Mouse (Mus musculus) heart, postnatal 25 days (tissue): ENCODE measurements around the gene Ints3. TPM values are rescaled to one million over a fixed set of nuclear protein-coding genes. Genes with fewer than 3 reads are reported as not detected.
A peak's percentile ranks its signal among the peaks of the same experiment; 100 is the strongest.

Experiments used
- DNase-seq: peaks from one replicate; pipeline ENCODE4 v3.0.0; 2022; ENCODE audit warnings: low spot score
- intact Hi-C: fragments of 180-260 bp; cut with DNase I; formaldehyde crosslinking; loops from one replicate; pipeline ENCODE4 v1.15.1; 2025
- total RNA-seq, 2 experiments: library from RNA; stranded (reverse); gene quantifications; 2 replicates each; pipeline ENCODE4 v1.2.3; 2021

Gene Ints3
- total RNA-seq, 2 experiments from 2014 or later: 25.2 to 26.9 TPM

DNA sequence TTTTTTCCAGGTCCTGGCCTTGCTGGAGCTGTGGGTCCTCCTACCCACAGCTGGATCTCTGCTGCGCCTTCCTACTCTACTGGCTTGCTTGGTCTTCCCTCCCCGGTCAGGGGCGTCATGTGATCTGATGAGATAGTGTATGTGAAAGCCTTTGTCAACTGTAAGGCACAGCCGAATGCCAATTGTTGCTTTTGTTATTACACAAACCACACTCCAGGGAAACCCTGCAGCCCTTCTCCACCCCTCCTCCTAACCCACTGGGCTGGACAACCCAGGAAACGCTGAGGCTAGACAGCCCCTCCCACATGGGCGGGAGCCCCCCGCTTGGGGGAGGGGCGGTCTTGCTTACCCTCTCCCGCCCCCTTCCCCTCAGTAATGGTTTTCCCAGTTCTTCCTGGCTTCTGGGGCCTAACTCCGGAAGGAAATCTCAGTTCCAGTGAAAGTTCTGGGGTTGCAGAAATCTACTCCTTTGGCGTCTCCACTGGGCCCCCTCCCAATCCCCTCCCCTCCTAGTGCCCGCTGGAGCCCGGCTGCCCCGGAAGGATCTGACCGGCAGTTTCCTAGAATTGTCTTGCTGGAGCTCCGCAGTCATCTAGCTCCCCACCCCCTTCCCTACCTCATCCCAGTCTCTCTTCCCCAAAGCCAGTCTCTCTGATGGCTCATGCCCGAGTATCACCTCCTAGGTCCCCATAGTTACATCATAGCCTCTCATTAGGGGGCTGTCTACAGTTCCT lies 13.1 kb upstream of the Ints3 start:
- peak; percentile 94 for DNase-seq
- intact Hi-C loops: no loop called here

DNA sequence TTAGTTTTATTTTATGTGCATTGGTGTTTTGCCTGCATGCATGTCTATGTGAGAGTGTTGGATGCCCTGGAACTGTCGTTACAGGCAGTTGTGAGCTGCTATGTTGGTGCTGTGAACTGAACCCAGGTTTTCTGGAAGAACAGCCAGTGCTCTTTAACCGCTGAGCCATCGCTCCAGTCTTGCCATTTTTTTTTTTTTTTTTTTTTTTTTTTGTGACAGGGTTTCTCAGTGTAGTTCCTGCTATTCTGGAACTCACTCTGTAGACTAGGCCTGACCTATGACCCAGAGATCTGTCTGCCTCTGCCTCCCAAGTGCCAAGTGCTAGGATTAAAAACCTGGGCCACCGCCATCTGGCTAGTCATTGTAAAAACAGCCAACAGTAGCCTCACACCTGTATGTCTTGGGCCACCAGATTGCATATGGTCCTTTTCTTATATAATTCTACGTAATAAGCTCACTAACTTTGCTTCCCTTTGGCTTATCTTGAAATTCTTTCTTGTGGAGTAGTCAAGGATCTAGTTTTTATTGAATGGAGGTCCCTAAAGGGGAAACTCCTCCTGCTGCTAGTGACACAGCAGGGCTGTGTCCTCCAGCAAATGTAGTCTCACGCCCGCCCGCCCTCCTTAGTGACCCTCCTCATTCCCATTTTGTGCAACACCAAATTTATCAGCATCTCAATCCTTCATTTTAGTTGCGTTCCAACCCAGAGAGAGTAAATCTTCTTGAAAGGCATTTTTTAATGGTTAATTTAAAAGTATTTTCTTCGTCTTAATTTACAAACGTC lies 12.2 kb upstream of the Ints3 start:
- intact Hi-C loops: no loop called here
- no peak for DNase-seq

DNA sequence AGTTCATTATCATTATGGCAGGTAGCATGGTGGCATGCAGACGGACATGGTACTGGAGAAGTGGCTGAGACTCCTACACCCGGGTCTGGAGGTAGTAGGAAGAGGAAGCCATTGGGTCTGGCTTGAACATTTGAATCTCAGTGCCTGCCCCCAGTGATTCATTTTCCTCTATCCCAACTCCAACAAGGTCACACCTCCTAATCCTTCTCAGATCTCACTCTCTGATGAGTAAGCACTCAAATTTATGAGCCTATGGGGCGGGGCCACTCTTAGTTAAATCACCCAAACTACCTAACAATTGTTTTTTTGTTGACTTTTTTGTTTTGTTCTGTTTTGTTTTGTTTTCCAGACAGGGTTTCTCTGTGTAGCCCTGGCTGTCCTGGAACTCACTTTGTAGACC lies 10.6 kb upstream of the Ints3 start:
- DNase-seq: no peak
- intact Hi-C loops: no loop called here

DNA sequence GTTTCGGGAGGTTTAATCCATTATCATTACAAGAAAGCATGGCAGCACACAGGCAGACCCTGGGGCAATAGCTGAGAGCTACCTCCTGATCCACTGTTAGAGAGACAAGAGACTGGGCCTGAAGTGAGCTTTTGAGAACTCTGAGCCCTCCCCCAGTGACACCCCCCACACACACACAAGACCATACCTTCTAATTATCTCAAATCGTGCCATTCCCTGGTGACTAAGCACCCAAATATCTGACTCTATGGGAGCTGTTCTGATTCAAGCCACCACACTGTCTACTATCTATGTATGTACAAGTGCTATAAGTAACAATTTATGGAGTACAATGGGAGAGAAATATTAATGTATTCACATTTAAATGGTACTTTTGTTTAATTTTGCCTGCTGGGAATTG lies 7.3 kb upstream of the Ints3 start:
- intact Hi-C loops: no loop called here
- DNase-seq: no peak

DNA sequence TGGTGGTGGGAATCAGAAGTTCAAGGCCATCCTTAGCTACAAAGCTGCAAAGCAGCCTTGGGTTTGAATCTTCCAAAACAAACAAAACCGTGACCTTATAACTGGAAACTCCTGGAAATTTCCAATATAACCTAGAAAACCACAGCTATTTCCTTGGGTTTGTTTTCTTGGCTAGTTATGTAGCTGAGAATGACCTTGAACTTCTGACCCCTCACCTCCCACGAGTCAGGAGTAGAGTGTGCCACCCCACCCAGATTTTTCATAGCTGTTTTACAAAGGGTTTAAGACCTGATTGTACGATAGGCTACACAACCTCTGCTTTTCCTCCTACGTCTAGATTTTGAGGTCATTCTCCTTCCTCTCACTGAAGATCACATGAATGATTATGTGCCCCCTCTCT lies 3.7 kb upstream of the Ints3 start:
- no peak for DNase-seq
- intact Hi-C loops: no loop called here

DNA sequence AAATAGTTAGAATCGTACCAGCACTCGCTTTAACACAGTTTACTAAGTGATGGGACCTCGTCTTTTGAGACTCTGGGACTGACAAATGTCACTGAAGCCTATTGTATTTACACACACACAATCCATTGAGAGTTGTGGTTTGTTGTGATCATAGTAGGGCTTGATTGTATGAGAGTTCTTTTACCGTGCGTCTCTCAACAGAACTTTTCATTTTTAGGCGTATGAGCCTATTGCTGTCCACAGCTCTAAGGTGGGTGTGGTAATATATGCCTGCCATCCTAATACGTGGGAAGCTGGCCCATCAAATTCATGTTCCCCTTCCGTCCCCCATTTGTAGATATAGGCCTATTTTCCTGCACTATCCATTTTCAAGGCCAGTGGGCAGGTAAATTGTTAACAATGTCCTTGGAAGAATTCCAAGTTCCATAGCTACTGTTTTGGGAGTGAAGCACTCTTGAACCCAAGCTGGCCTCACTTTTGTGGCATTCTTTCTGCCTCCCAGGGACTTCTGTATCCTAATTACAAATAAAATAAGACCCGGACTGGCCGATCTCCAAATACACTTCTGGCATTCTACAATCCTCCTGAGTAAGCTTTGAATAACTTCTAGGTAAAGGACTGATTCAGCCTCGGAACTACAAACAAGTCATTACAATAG lies 780 bp upstream of the Ints3 start:
- DNase-seq: no peak
- intact Hi-C loops: loop anchor here (5.0 kb wide), 1 partner anchor 33 kb away; the partner anchor contains the start of gene Npr1

DNA sequence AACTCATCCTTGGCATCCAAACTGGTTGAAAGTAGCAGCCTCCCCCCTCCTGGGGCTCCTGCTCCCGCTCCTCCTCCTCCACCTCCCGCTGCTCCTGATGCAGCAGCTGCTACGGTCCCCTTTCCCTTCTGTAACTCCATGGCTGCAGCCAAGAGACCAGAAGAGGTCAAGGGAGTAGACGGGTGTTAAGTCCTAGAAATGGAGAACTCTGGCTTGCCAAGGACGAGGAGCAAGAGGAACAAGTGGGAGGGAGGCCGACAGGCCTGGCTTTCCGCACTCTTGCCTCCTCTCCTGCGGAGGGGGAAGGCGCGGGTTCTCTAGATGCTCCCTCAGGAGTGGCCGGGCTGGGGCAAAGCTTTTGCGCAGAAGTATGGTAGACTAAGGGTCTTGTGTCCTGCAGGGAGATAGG lies 607 bp downstream of the Ints3 start:
- intact Hi-C loops: loop anchor here (5.0 kb wide), 1 partner anchor 34 kb away; the partner anchor contains the start of gene Npr1
- peak; percentile 16 for DNase-seq

DNA sequence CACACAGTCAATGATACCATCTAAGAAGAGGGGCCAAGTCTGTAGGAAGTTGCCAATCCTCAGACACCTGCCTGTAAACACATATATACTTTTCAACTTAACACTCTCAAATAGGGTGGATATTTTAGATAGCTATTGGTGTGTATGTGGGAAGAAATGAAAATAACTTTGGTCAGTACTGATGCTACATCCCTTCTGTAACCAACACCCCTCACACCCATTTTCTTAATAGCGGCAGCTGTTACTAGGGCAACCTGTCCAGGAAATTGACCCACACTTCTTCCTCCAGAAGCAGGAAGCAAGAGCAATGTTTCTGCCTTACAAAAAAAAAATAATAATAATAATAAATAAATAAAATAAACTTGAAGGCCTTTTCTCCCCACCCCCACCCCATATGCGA lies 1.1 kb downstream of the Ints3 start:
- intact Hi-C loops: loop anchor here (5.0 kb wide), 1 partner anchor 35 kb away; the partner anchor contains the start of gene Npr1
- no peak for DNase-seq

DNA sequence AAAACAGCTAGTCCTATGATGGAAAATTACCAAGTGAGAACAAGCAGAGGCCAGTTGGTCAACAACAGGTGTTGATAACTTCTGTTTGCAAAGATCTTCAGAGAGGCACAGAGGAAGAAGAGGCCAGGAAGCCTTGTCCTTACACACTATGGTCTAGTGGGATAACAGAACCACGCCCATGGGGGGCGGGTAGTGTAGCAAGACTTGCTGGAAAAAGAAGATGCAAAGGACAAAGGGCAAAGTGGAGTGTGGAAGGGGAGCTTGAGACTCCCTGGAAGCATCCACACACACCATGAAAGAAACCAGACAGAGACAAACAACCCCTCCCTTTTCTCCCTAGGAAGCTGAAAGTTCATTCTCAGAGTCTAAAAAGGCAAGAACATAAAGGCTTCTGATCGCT lies 3.8 kb downstream of the Ints3 start:
- intact Hi-C loops: no loop called here
- DNase-seq: no peak

DNA sequence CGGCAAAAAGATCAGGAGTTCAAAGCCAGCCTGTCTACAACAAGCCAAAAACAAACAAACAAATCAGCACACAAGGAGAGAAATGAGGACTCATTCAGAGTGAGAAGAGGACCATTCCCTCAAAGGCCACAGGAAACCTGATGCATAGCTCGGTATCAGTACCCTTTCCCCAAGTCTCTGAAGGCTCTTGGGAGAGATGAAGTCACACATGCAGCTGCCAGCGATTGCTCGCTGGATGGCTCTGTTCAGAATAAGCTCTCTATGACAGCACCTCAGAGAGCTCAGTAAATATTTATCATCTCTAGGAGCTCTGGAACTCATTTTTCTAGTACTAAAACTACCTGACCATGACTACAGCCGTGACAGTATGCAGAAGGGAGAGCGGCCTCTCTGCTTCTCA lies 5.2 kb downstream of the Ints3 start:
- intact Hi-C loops: no loop called here
- DNase-seq: no peak

DNA sequence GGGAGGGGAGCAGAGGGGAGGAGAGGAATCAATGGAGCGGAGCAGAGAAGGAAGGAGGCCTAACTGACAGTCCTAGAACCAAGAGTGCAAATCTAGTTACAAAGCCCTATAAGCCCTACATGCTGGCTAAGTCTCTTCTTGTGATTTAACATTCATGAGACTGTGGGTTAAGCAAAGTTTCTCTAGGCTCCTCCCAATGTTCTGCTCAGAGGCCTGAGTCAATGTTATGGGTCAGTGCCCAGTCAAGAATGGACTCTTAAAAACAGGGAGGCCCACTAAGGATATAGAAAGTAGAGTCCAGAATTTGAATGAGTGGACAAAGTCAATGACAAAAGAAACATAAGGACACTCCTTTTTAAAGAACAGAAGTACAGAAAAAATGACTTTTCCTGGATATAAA lies 5.8 kb downstream of the Ints3 start:
- no peak for DNase-seq
- intact Hi-C loops: no loop called here

DNA sequence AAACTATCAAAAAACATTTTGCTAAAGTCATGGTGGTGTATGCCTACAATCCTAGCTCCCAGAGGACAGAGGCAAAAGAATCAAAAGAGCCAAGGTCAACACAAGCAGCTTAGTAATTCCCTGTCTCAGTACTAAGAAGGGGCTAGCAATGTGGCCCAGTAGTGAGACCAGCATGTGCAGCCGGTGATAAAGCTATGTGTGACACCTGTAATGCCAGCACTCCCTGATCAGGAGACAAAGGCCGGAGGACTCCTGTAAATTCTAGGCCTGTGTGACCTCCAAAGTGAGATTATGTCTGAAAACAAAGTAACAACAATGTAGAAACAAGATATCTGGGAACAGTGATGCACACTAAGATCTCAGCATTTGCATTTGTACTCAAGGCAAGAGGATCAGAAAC lies 7.9 kb downstream of the Ints3 start:
- intact Hi-C loops: no loop called here
- no peak for DNase-seq

DNA sequence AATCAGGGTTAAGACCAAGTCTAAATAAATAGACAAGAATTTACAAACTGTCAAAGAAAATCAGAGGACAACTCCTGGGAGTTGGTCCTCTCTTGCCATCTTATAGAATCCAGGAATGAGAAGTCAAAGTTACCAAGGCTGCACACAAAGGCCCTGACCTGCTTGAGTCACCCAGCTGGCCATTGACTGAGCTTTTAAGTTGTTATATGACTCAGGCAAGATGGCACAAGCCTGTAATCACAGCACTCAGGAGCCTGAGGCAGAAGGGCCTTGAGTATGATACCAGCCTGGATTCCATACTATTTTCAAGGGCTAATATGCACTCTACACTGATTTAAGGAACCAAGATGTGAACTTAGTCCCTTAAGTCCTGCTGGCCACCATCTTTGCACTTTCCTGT lies 9.9 kb downstream of the Ints3 start:
- intact Hi-C loops: no loop called here

DNA sequence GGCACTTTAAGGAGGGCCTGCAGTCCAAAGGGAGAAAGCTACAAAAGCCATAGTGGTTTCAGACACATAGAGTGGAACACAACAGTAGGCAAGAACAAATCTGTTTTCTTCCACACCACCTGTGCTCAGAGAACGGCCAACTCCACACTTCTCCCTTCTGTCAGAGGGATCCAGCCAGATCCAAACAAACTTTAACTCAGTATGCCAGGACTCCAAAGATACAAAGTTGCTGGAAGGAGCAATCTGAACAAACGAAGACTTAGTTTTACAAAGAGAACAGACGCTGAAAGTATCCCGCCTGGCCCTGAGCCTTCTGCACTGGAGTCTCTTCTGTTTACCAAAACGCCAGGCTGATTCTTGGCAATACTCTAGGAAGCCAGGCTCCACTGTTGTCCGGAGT lies 12.7 kb downstream of the Ints3 start:
- intact Hi-C loops: no loop called here
- DNase-seq: no peak

More for the DNA sequence above, 9.9 kb downstream of the Ints3 start:
- DNase-seq: no peak

DNA sequence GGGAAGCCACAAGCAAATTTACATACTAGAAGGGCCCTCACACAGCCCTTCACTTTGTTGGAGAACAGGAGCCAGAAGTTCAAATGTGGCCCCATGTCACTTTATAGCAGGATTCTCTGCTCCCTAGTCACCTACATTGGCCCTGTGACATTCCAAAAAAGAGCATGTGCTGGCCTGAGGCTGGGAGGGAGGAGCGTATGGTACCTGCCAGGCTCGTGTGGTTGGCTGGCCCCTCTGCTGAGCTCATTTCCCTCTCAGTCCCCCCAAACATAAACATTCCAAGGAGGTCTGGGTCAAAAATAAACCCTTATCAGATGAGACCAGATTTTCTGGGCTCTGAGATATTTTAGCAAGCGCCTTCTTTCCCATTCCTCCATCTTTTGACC lies 20.4 kb downstream of the Ints3 start:
- no peak for DNase-seq
- intact Hi-C loops: loop anchor here (10.0 kb wide), 1 partner anchor 202 kb away; the partner anchor contains the start of gene S100a6

DNA sequence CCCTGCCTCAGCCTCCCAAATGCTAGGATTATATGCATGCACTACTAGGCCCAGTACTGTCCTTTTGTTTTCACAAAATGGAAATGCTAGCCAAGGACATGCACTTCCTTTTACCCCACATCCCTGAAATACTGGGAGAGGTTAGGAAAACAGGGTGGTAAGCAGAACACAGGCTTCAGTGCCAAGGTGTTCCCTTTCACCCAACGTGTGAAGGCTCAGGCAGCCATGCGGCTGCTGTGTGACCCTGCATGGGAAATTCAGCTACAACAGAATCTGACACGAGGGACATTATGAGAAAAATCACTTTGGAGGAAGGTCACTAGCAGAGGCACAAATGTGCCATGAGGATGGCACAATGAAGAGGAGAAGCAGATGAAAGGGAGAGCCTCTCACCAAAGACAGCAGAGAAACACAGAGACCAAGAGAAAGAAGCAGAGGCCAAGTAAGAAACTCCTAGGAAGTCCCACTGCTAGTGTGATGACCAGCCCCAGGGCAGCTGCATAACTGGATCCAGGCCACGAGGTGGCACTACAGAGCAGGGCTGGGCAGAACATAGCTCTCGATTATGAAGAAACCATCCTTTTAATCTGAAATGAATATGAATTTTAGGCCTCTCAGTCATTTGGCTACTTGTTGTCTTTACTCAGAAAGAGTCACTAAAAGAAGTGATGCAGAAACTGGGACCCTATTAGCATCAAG lies 21.0 kb downstream of the Ints3 start:
- DNase-seq: peak; percentile 46
- intact Hi-C loops: loop anchor here (1.0 to 10.0 kb wide), 2 partner anchors 54 to 202 kb away; partner anchors contain the start of gene S100a6

DNA sequence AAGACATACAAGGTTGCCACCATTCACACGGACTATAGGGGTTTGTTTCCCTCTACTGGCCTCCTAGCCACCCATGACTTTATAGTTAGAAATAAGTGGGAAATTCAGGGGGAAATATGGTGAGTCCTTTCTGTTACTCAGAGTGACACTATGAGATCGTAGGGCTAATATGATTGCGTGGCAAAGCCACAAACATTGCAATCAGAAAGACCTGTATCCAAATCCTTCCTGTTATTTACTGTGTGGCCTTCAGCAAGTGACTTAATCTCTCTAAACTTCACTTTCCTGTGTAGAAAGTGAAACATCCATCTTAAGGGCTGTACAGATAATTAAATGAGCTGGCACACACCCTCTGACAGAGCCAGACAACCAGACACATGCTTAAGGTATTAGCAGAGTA lies 24.7 kb downstream of the Ints3 start:
- intact Hi-C loops: no loop called here
- DNase-seq: no peak

DNA sequence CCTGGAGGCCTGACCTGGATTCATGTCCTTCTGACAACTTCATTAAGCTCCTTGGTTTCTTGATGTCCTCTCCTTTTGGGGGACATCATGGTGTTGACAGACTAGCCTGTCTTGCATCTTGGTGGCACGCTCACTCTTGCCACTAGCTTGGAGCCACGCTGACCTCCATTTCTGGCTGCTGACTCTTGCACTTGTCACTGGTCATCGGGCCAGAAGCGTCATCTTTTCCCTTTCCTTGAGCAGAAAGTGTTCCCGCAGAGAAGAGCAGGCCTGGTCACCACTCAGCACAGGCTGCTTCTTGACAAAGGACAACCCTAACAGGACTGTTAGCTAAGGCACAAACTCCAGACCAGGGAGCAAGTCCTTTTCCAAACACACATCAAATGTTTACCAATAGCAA lies 27.0 kb downstream of the Ints3 start:
- intact Hi-C loops: no loop called here
- no peak for DNase-seq

DNA sequence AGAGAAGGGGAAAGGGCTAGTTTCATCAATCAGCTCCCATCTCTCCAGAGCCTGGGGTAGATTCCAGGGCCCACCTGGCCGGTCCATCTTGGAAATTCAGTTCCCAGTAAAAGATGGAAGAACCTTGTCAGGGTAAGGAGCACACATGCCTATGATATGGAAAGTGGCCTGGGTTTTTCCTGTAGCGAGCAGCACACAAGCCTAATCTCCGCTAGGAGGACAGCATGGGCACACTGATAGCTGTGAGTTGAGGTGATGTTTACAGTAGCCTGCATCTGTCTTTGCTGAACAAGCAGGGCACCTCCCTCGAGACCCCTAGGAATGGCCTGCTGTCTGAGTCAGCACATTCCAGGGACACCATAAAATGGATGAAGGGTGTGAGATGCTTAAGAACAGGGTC lies 28.8 kb downstream of the Ints3 start:
- no peak for DNase-seq
- intact Hi-C loops: no loop called here

DNA sequence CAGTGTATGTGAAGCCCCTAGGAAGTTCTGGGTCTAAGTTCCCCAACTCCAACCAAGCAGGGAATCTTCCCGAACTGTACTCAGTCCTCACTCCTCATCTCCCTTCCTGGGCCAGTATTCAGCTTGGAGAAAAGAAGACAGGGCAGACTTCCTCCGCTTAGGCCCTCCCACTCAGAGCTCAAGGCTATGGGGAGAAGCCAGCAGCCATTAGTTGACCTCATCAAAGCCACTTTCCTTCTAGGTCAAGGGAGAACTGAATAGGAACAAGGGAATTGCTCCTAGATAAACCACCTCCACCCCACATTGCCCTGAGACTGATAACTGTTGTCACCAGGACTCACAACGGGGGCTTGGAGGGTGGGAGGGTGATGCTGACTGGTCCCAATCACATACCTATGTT lies 29.3 kb downstream of the Ints3 start:
- no peak for DNase-seq
- intact Hi-C loops: no loop called here
